Mouse (Mus musculus): ENCODE measurements around the gene Ints3.

- TF ChIP-seq POLR2A (IDR thresholded peaks at IDR 0.05; ENCODE audit: insufficient read depth, low read length) (no peak), CTCF (IDR thresholded peaks at IDR 0.05; ENCODE audit: low read depth, low read length) (no peak), EP300 (IDR thresholded peaks at IDR 0.05; ENCODE audit: insufficient read depth, low read depth, low read length) (0 out of 2 replicates have a peak, but pooled peaks have one; percentile 47)
Observed at GRCm38 (mm10) chr3:90433381-90434020, at the start of gene Ints3.

Measured in ES-Bruce4 (cell line).